Mouse (Mus musculus): ENCODE data around the gene Egfem1.

DNA sequence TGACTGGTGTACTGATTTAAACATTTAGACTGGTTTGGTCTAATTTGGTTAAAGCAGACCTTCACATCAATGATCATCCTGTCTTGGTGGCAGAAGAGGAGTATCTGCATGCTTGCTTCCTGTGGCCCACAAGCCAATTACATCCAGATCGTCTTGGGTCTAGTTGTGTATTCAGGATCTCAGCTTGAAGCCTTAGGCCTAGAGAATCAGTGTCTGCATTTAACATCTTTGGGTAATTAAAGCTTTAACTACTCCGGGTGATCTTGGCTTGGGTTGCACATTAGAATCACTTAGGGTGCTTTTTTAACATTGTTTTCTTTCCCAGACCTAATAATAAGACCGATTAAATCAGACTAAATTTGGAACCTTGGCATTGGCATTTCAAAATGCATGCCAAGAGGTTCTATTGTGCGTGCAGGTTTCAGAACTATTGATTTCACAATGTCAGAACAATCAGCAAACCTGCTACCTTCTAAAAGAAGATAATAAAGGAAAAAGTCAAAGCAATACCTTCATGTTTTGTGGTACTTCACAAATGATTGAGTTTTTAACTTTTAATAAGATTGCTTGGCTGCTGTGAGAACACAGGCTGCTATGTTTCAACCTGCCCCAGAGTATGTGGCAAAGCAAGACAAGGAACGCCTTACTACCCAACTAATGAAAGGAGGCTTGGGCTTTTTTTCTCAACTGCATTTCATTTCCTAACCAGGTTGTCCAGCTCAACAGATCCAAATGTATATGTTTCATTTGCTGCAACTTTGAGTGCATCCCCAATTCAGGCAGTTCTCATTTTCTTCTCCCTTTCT, 496.4 kb downstream of the Egfem1 start:
- TF ChIP-seq CTCF (IDR thresholded peaks at IDR 0.05; ENCODE audit: control insufficient read depth, insufficient read depth, low read length) (no peak), POLR2A (IDR thresholded peaks at IDR 0.05; ENCODE audit: borderline replicate concordance, control insufficient read depth, low read depth, low read length) (no peak)
